Mouse (Mus musculus) thymus, adult 2 months (tissue): ENCODE results near the gene Cmah.

Source experiments
- CTCF ChIP-seq: fragments of 200-500 bp; IDR thresholded peaks from 2 replicates; pipeline ENCODE4 v1.5.1; 2012; ENCODE audit warnings: mild to moderate bottlenecking, control low read depth, low read length, moderate library complexity, borderline replicate concordance; ENCODE audit not compliant: control insufficient read depth, poor library complexity, insufficient read depth; ENCODE audit errors: extremely low read depth
- POLR2A ChIP-seq: fragments of 200-500 bp; IDR thresholded peaks from 2 replicates; pipeline ENCODE4 v1.6.1; 2012; ENCODE audit warnings: mild to moderate bottlenecking, low read length, control low read depth, moderate library complexity; ENCODE audit not compliant: control insufficient read depth, poor library complexity, insufficient read depth; ENCODE audit errors: extremely low read depth

DNA sequence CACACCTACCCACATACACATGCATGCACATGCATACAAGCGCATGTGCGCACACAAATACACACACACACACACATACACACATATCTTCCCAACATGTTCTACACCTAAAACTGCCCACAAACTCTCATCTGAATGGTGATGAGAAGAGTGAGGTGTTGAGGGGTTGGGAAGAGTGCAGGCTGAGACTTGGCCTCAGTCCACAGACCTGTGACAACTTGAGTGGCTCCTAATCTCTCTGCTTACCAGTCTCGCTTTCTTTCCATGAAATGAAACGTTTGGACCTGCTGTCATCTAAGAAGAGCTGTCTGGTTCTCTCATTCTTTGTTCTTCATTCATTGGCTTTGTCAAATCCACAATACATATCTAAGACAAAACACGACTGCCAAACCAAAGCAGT lies 169.1 kb downstream of the Cmah start:
- TF ChIP-seq POLR2A (no peak), CTCF (no peak)
